Mouse (Mus musculus) midbrain, postnatal 0 days (tissue): ENCODE data around the gene Spag7. TPM values are rescaled to one million over a fixed set of nuclear protein-coding genes. Genes with fewer than 3 reads are reported as not detected.

Experiments
- ATAC-seq: fragments of 200-750 bp; cut with Nextera tagmentation; 2 replicates; pipeline ENCODE4 v1.8.0; 2017; ENCODE audit warnings: moderate number of reproducible peaks, mild to moderate bottlenecking, moderate TSS enrichment, moderate library complexity; ENCODE audit not compliant: low FRiP score
- DNase-seq: peaks from one replicate; pipeline ENCODE4 v3.0.0-alpha.2; 2015; ENCODE audit warnings: low spot score
- H3K27ac ChIP-seq: fragments of 300-500 bp; sonication (generic); 2 replicates; pipeline ENCODE4 v1.5.1; 2014; ENCODE audit warnings: low read depth, mild to moderate bottlenecking, low read length, mixed read lengths
- H3K27me3 ChIP-seq: fragments of 300-500 bp; sonication (generic); 2 replicates; pipeline ENCODE4 v1.6.1; 2014; ENCODE audit warnings: low read length, control low read depth, mixed read lengths; ENCODE audit not compliant: insufficient read depth
- H3K36me3 ChIP-seq: fragments of 300-500 bp; sonication (generic); 2 replicates; pipeline ENCODE4 v1.6.1; 2014; ENCODE audit warnings: low read length, control low read depth, mixed read lengths; ENCODE audit not compliant: insufficient read depth
- H3K4me1 ChIP-seq: fragments of 300-500 bp; sonication (generic); 2 replicates; pipeline ENCODE4 v1.6.1; 2014; ENCODE audit warnings: mild to moderate bottlenecking, control low read depth, antibody characterized with exemption, low read length, mixed read lengths; ENCODE audit not compliant: insufficient read depth
- H3K4me2 ChIP-seq: fragments of 300-500 bp; sonication (generic); 2 replicates; pipeline ENCODE4 v1.6.1; 2014; ENCODE audit warnings: low read depth, mild to moderate bottlenecking, low read length, mixed read lengths; ENCODE audit not compliant: poor library complexity, severe bottlenecking
- H3K4me3 ChIP-seq: fragments of 300-500 bp; sonication (generic); 2 replicates; pipeline ENCODE4 v1.5.1; 2014; ENCODE audit warnings: low read depth, mild to moderate bottlenecking, low read length, moderate library complexity
- H3K9ac ChIP-seq: fragments of 300-500 bp; sonication (generic); replicated peaks from 2 replicates; pipeline ENCODE4 v1.6.1; 2014; ENCODE audit warnings: mild to moderate bottlenecking, low read length, moderate library complexity, mixed read lengths; ENCODE audit not compliant: poor library complexity, severe bottlenecking
- H3K9me3 ChIP-seq: fragments of 300-500 bp; sonication (generic); 2 replicates; pipeline ENCODE4 v1.6.1; 2016; ENCODE audit warnings: low read length, control low read depth
- CTCF ChIP-seq: IDR thresholded peaks from 2 replicates; pipeline ENCODE4 v1.5.1; 2016; ENCODE audit warnings: antibody characterized with exemption, mild to moderate bottlenecking
- WGBS: fragments of 180-500 bp; shearing (Covaris S2); extraction: QIAGEN DNeasy Blood & Tissue Kit; methylation state at CpG from one replicate; pipeline ENCODE4 v1.1.7; 2014; 5-methylcytosine and 5-hydroxymethylcytosine counted together
- polyA plus RNA-seq: library from polyadenylated mRNA; unstranded; fragments of >200 nt; fragmentation: Nextera tagmentation; extraction: Ambion mirVana; gene quantifications from 2 replicates; pipeline ENCODE4 v1.2.1, GENCODE M21; 2015
- total RNA-seq: library from RNA; depleted of rRNA; stranded (reverse); fragments of >200 nt; gene quantifications from 2 replicates; pipeline ENCODE4 v1.2.3, GENCODE M21; 2014

Gene Spag7
- total and polyA plus RNA-seq, 2 experiments from 2014 or later, result 41.9 to 131 TPM

DNA sequence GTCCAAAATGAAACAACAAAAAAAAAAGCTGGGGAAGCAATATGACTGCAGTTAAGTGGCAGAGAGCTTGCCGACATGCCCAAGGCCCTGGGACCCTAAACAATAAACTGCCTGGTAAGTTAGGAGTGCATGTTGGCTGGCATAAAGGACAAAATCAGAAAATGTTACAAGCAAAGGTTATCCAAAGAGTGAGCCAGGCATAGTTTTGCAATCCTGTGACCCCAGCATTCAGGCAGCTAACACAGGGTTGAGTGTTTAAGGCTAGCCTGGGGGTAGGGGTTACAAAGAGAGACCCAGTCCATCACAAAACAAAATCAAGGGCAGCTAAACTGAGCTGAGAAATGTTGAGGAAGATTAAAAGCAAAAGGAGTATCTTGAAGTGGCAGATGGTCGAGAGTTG, 29.8 kb upstream of the Spag7 start:
- TF ChIP-seq CTCF, result no peak
- Histone ChIP-seq H3K36me3 (peaks cover 9% of the 10 kb centered on the region), H3K9ac (no peak overlapping the region), H3K4me3 (no peak overlapping the region), H3K4me1 (peaks cover 9% of the 10 kb centered on the region; the same call in 1 of the 2 replicates), H3K9me3 (no peaks in the 10 kb centered on the region), H3K27ac (no peak overlapping the region), H3K4me2 (no peak overlapping the region), H3K27me3 (no peaks in the 10 kb centered on the region)
- WGBS, result 73% methylated on average over 2 of the region's 2 CpGs
- no peak for DNase-seq
- no peak for ATAC-seq

GRCm38 (mm10) chr11:70697376-70697775, 28.2 kb upstream of the Spag7 start:
- Histone ChIP-seq H3K9ac (no peak overlapping the region), H3K4me2 (no peak overlapping the region), H3K36me3 (no peaks in the 10 kb centered on the region), H3K4me3 (no peak overlapping the region), H3K4me1 (peaks cover 9% of the 10 kb centered on the region; the same call in 1 of the 2 replicates), H3K27me3 (no peaks in the 10 kb centered on the region), H3K9me3 (no peaks in the 10 kb centered on the region), H3K27ac (no peak overlapping the region)
- 83% methylated on average over 3 of the region's 3 CpGs for WGBS
- ATAC-seq (no peak), DNase-seq (no peak)
- peak; percentile 14; the same call in 1 of the 2 replicates for TF ChIP-seq CTCF

DNA sequence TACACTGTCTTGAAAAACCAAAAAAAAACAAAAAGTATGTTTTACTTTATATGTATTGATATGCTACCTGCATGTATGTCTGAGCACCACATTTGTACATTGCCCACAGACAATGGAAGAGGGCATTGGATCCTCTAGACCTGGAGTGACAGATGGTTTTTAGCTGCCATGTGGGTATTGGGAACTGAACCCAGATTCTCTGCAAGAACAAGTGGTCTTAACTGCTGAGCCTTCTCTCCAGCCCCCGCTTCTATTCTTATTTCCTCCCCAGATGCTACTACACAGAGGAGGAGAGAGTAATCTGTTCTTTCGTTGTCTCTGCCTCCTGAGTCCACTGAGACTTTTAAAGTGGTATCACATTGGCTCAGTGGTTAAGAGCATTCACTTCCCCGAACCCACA, 24.3 kb upstream of the Spag7 start:
- Histone ChIP-seq H3K9me3 (no peaks in the 10 kb centered on the region), H3K4me1 (peaks cover 4% of the 10 kb centered on the region; the same call in 1 of the 2 replicates), H3K27ac (no peak overlapping the region), H3K36me3 (no peaks in the 10 kb centered on the region), H3K4me2 (no peak overlapping the region), H3K9ac (no peak overlapping the region), H3K27me3 (no peaks in the 10 kb centered on the region), H3K4me3 (no peak overlapping the region)
- 71% methylated on average over 3 of the region's 3 CpGs for WGBS
- TF ChIP-seq CTCF, result no peak
- DNase-seq (no peak), ATAC-seq (no peak)

- DNase-seq (no peak), ATAC-seq (no peak)
- WGBS, result 53% methylated on average over 4 of the region's 4 CpGs
- no peak overlapping the region for H3K4me2 ChIP-seq
- no peak for TF ChIP-seq CTCF
- peaks cover 14% of the 10 kb centered on the region for H3K4me1 ChIP-seq
- H3K36me3 ChIP-seq, result peaks cover under 1% of the 10 kb centered on the region; the same call in 1 of the 2 replicates
- H3K9me3 ChIP-seq, result no peaks in the 10 kb centered on the region
- no peaks in the 10 kb centered on the region for H3K27me3 ChIP-seq
- no peak overlapping the region for H3K27ac ChIP-seq
- no peak overlapping the region for H3K9ac ChIP-seq
- no peak overlapping the region for H3K4me3 ChIP-seq
These were observed 20.4 kb upstream of the Spag7 start for GRCm38 (mm10) chr11:70689578-70689977.

DNA sequence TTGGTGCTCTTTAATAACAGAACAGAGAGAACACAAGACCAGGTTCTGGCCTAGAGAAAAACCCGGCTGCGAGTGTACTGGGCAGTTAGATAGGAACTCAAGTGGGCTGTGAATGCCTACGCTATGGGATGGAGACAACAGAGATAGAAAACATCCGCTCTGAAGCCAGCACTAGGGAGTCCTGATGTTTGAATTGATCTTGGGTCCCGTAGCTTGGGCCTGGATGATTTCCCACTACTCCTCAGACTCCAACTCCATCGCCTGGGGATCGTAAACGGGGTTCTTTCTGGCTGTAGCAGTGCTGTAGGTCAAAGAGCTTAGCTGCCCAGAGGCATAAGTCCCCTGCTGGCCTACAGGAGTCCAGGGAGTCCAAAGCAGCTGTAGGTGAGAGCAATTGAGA, 19.2 kb upstream of the Spag7 start:
- no peak for ATAC-seq
- H3K36me3 ChIP-seq, result peaks cover 11% of the 10 kb centered on the region
- WGBS, result 9% methylated on average over 8 of the region's 8 CpGs
- no peaks in the 10 kb centered on the region for H3K27me3 ChIP-seq
- TF ChIP-seq CTCF, result no peak
- H3K9me3 ChIP-seq, result no peaks in the 10 kb centered on the region
- peak; percentile 9 for DNase-seq
- peak overlapping the region; percentile 59 for H3K4me2 ChIP-seq
- peak overlapping the region; percentile 80 for H3K27ac ChIP-seq
- peak overlapping the region; percentile 76 for H3K4me3 ChIP-seq
- peaks cover 14% of the 10 kb centered on the region for H3K4me1 ChIP-seq
- H3K9ac ChIP-seq, result peak overlapping the region; percentile 89

DNA sequence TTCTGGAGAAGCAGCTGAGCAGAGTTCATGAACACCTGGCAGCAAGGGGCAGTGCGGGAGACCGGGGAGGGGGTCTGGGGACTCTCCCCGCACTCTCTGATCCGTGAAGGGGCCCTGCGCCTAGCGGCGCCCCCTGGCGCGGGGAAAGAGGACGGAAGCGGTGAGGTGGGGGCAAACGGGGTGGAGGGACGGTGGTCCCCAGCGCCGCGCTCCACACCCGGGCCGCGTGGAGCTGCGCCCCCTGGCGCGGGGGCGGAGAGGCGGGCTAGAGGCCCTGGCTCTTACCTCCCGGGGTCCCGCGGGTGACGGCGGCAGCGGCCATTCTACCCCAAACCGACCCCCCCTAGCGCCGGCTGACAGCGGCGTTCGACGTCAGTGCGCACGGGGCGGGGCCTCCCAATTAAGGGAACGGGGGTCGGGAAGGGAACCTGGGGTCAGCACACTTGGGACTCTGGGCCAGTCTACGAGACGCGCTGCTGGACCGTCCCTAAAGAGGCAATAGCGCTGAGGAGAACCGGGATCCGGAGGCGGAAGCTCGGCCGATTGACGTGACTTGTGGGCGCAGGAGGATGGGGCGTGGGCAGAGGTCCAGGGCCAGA, 18.5 kb upstream of the Spag7 start, which contains the start of gene Camta2:
Gene Camta2, minus strand, starts transcription at position 505 of the 599 bp plus-strand sequence.
- Histone ChIP-seq H3K9me3 (no peaks in the 10 kb centered on the region), H3K4me1 (peaks cover 14% of the 10 kb centered on the region), H3K9ac (peak within 1 kb of the TSS; percentile 89), H3K27ac (peak within 1 kb of the TSS; percentile 80), H3K4me3 (peak within 1 kb of the TSS; percentile 76), H3K36me3 (peaks cover 15% of the 10 kb centered on the region), H3K4me2 (peak within 1 kb of the TSS; percentile 59), H3K27me3 (no peaks in the 10 kb centered on the region)
- WGBS, result 1% methylated on average over 47 of the region's 55 CpGs
- ATAC-seq (peak; percentile 81), DNase-seq (peak; percentile 83)
- TF ChIP-seq CTCF, result peak; percentile 66
